Mouse (Mus musculus): ENCODE results near the gene Ebf3. TPM values are rescaled to one million over a fixed set of nuclear protein-coding genes. Genes with fewer than 3 reads are reported as not detected.
A peak's percentile ranks its signal among the peaks of the same experiment; 100 is the strongest.

Gene Ebf3
- total and polyA plus RNA-seq, 3 experiments: 5.0 to 7.5 (median 6.1) TPM

DNA sequence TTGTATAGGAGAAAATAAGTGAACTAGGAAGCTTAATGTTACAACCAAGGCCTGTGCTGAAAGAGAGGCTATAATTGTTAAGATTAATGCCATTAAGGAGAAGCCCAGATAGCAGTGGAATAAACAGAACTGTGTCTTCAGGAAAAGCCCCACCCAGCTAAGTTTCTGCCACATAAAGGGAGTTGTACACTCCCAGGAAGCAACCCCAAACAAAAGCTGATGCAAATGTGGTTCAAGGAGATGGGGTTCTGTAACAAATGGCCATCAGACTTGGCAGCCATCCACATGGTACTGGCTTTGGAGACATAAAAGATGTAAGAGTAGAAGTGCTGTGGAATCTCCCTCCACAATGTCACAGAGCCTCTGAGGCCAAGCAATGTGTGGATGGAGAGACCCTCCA, 155.2 kb downstream of the Ebf3 start:
- TF ChIP-seq POLR2A (IDR thresholded peaks at IDR 0.05; ENCODE audit: insufficient read depth, low read depth, low read length) (no peak), EP300 (IDR thresholded peaks at IDR 0.05; ENCODE audit: insufficient read depth, low read depth, low read length) (no peak), CTCF (IDR thresholded peaks at IDR 0.05) (no peak)

DNA sequence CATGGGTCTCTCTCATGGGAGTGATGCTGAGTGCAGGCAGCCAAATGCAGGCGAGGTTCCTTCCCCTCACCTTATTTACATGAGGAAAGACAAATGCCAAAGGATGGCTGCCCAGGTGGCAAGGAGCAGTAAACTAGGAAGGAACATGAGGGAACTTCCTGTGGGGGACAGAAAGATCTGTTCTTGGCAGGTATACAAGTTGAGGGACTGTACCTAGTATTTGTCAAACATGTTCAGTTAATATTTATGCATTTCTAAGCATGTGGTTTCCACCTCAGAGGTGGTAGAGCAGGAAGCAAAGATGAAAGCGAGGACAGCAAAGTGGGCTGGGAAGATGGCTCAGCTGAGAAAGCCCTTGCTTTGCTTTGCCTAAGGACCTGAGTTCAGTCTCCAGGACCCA, 159.6 kb downstream of the Ebf3 start:
- WGBS: 77% methylated on average over 2 of the region's 2 CpGs
- peaks cover 2% of the 10 kb centered on the region for H3K4me1 ChIP-seq (ENCODE audit: control insufficient read depth, insufficient read depth, low read length)
- intact Hi-C loops (cut with DNase I): no loop called here
- H3K79me2 ChIP-seq (replicated peaks; ENCODE audit: control insufficient read depth, insufficient read depth, low read length): no peaks in the 10 kb centered on the region
- no peaks in the 10 kb centered on the region for H3K27me3 ChIP-seq (ENCODE audit: control insufficient read depth, insufficient read depth, low read length)
- no peaks in the 10 kb centered on the region; the same call in 1 of the 2 replicates for H3K36me3 ChIP-seq (ENCODE audit: control insufficient read depth, insufficient read depth, low read length)
- no peak for TF ChIP-seq EP300 (IDR thresholded peaks at IDR 0.05; ENCODE audit: insufficient read depth, low read depth, low read length)
- no peak for TF ChIP-seq CTCF (IDR thresholded peaks at IDR 0.05)
- no peak for DNase-seq
- H3K27ac ChIP-seq: no peak overlapping the region
- no peak overlapping the region for H3K9ac ChIP-seq (ENCODE audit: low read depth, low read length)
- no peak overlapping the region for H3K4me3 ChIP-seq

More for the DNA sequence above, 155.2 kb downstream of the Ebf3 start:
- Histone ChIP-seq H3K36me3 (ENCODE audit: control insufficient read depth, insufficient read depth, low read length) (no peaks in the 10 kb centered on the region; the same call in 1 of the 2 replicates), H3K9ac (ENCODE audit: low read depth, low read length) (no peak overlapping the region), H3K27ac (peak overlapping the region; percentile 34; the same call in 1 of the 2 replicates), H3K79me2 (replicated peaks; ENCODE audit: control insufficient read depth, insufficient read depth, low read length) (no peaks in the 10 kb centered on the region), H3K4me1 (ENCODE audit: control insufficient read depth, insufficient read depth, low read length) (peaks cover 2% of the 10 kb centered on the region), H3K4me3 (no peak overlapping the region), H3K27me3 (ENCODE audit: control insufficient read depth, insufficient read depth, low read length) (no peaks in the 10 kb centered on the region)
- intact Hi-C loops (cut with DNase I): no loop called here
- peak in 1 of 2 experiments; percentile 36 for DNase-seq

DNA sequence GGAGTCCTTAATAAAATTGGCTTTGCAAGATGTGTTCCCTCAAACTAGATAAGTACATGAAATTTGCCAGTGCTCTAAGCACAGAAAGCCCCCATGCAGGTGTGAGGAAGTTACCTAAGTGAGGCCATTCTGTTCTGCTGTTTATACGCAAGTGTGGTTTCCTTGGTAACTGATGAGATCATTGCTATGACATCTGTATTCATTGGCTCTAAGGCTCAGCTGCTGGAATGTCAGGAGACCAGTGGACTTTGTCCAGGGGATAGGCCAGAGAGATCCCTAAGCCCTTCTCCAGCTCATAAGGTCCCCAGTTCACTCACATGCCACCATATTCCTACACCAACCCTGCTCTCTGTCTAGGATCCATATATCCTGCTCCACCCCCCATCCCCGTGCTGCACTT, 162.4 kb downstream of the Ebf3 start:
- no peak for DNase-seq
- 91% methylated on average over 2 of the region's 2 CpGs for WGBS
- Histone ChIP-seq H3K36me3 (ENCODE audit: control insufficient read depth, insufficient read depth, low read length) (no peaks in the 10 kb centered on the region), H3K27ac (no peak overlapping the region), H3K79me2 (replicated peaks; ENCODE audit: control insufficient read depth, insufficient read depth, low read length) (no peaks in the 10 kb centered on the region), H3K27me3 (ENCODE audit: control insufficient read depth, insufficient read depth, low read length) (no peaks in the 10 kb centered on the region), H3K9ac (ENCODE audit: low read depth, low read length) (no peak overlapping the region), H3K4me3 (no peak overlapping the region), H3K4me1 (ENCODE audit: control insufficient read depth, insufficient read depth, low read length) (no peaks in the 10 kb centered on the region)
- intact Hi-C loops (cut with DNase I): no loop called here
- TF ChIP-seq POLR2A (IDR thresholded peaks at IDR 0.05; ENCODE audit: insufficient read depth, low read depth, low read length) (no peak), EP300 (IDR thresholded peaks at IDR 0.05; ENCODE audit: insufficient read depth, low read depth, low read length) (no peak), CTCF (IDR thresholded peaks at IDR 0.05) (no peak)

DNA sequence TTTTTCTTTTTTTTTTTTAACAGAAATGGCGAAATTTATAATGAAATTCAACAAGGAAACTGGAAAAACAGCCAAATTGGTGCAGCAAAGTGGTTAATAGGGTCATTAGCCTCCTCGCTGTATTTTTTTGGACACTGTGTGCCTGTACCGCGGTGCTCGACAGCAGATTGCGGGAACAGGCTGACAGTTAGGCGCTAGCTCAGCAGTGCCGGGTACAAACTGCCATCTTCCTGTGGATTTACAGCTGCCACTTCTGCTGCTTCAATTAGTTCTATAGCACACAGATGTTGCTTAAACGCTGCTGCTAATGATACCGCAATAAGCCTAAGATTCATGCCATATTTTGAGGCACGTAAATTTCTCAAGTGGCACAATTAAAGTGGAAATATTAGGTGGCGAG, 167.1 kb downstream of the Ebf3 start:
- DNase-seq: no peak
- Histone ChIP-seq H3K27ac (no peak overlapping the region), H3K79me2 (replicated peaks; ENCODE audit: control insufficient read depth, insufficient read depth, low read length) (no peaks in the 10 kb centered on the region), H3K4me3 (no peak overlapping the region), H3K36me3 (ENCODE audit: control insufficient read depth, insufficient read depth, low read length) (no peaks in the 10 kb centered on the region), H3K27me3 (ENCODE audit: control insufficient read depth, insufficient read depth, low read length) (no peaks in the 10 kb centered on the region), H3K9ac (ENCODE audit: low read depth, low read length) (no peak overlapping the region), H3K4me1 (ENCODE audit: control insufficient read depth, insufficient read depth, low read length) (no peaks in the 10 kb centered on the region)
- TF ChIP-seq POLR2A (IDR thresholded peaks at IDR 0.05; ENCODE audit: insufficient read depth, low read depth, low read length): no peak
- WGBS: 92% methylated on average over 12 of the region's 12 CpGs
- intact Hi-C loops (cut with DNase I): no loop called here

Other genes starting within 250 kb of the Ebf3 start
- 1 to 10 TPM; 7.2 to 7.8 TPM for gene 9430038I01Rik, start 96.3 kb upstream of the Ebf3 start, total RNA-seq (2021)
- 5.6 and 5.7 TPM in 2 replicates for gene 9430038I01Rik, start 96.3 kb upstream of the Ebf3 start, polyA plus RNA-seq (2012; rRNA removed)
- gene Glrx3, start 123.2 kb upstream of the Ebf3 start, total RNA-seq (2021): 100 to 1,000 TPM; 123 to 147 TPM
- gene Glrx3, start 123.2 kb upstream of the Ebf3 start, polyA plus RNA-seq (2012; rRNA removed): 86.0 and 94.9 TPM in 2 replicates

Data from heart, adult 2 months (tissue).